Mouse (Mus musculus) olfactory bulb, adult 2 months (tissue): ENCODE measurements at regions not wholly inside any gene's neighbourhood (a gene's known extent, or its start where the extent isn't known, plus 50 kb on each side); places are given as distances from the start of the nearest gene placed in this dataset.

Source experiments
- CTCF ChIP-seq: fragments of 200-500 bp; IDR thresholded peaks from 2 replicates; pipeline ENCODE4 v1.5.1; 2012; ENCODE audit warnings: low read depth, mild to moderate bottlenecking, low read length, moderate library complexity; ENCODE audit not compliant: insufficient read depth
- POLR2A ChIP-seq: fragments of 200-500 bp; IDR thresholded peaks from 2 replicates; pipeline ENCODE4 v1.6.1; 2012; ENCODE audit warnings: mild to moderate bottlenecking, low read depth, low read length, moderate library complexity; ENCODE audit not compliant: insufficient read depth

DNA sequence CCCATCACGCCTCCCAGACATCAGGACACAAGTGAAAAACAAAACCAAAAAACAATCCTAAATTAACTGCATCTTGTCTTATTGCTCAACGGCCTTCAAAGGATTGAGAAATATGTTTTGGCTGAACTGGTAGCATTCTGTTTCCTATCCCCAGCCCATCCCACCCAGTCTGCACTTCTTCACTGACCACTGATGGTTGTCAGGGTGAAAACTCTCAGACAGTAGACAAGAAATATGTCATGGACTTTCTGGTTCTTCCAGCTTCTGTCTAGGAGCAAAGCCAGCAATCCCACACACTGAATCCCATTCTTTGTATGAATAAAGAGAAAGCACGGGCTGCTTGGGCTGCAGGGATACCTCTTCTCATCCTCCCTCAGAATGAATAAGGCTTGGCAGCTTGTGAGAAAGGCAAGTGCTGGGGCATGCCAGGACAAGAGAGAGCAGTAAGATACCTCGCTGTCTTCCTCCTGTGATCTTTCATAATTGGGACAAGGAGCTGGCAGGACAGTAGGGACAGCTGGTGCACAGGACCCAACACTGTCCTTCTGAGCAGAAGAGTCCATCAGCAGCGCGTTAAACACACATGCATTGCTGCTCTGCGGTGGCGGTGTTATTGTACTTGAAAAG lies 670.9 kb upstream of the Slc35b3 start:
- no peak for TF ChIP-seq CTCF
- no peak for TF ChIP-seq POLR2A
